Mouse (Mus musculus): ENCODE results near the gene Ap1s3. TPM values are rescaled to one million over a fixed set of nuclear protein-coding genes. Genes with fewer than 3 reads are reported as not detected.

Gene Ap1s3
- polyA plus RNA-seq (2015; fragmentation: Nextera tagmentation; extraction: Ambion mirVana): 0.26 and 0.42 TPM in 2 replicates

DNA sequence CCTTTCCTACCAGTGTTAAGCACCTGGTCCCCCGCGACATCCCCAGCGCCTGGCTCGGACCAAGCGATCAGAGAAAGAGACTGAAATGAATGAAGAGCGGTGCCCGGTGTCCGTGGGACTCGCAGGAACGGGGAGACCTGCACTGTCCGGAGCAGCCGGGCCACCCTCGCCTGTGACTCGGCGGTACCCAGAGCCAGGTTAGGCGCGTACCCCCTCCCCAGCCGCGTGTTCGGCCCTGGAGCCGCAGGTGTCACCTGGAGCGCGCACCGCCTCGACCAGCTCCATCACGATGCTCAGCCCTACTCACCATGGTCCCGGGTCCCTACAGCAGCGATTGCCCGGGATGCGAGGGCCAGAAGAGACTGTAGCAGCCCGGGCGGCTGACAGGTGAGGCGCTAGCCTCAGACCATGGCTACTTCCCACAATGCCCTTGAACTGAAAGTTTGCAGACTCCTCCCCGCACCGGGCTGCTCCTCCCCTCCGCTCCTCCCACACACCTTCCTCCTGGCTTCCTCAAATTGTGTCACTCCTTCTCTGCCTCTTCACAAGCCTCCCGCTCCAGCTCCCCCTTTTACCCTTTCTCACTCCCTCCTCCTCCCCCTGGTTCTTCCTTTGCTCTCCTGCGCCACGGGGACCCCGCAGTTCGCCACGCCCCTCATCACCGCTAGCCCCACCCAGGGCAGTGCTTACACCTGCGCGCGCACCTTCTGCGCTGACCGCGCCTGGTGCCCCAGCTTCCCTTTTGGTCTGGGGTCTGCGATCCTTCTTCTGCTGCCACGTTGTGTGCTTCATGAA, at the start of gene Ap1s3:
TSS of gene Ap1s3 (minus strand) at position 430 of the 795 bp plus-strand sequence.

Other genes starting within 250 kb of the Ap1s3 start
- 241 and 251 TPM in 2 replicates for gene Scg2, start 231.9 kb downstream of the Ap1s3 start, polyA plus RNA-seq (2015; fragmentation: Nextera tagmentation; extraction: Ambion mirVana)
- gene Mrpl44, start 104.0 kb upstream of the Ap1s3 start, polyA plus RNA-seq (2015; fragmentation: Nextera tagmentation; extraction: Ambion mirVana): 37.0 and 37.8 TPM in 2 replicates
- 77.1 and 80.3 TPM in 2 replicates for gene Wdfy1, start 104.2 kb upstream of the Ap1s3 start, polyA plus RNA-seq (2015; fragmentation: Nextera tagmentation; extraction: Ambion mirVana)
- gene Serpine2, start 189.2 kb upstream of the Ap1s3 start, polyA plus RNA-seq (2015; fragmentation: Nextera tagmentation; extraction: Ambion mirVana): 645 and 675 TPM in 2 replicates

All from neural tube, postnatal 0 days (tissue).